Mouse (Mus musculus) embryo, embryonic 10.5 days (tissue): ENCODE data around the gene Rab3il1.
A peak's percentile ranks its signal among the peaks of the same experiment; 100 is the strongest.

Source experiments
- DNase-seq: peaks from one replicate; pipeline ENCODE4 v3.0.0-alpha.2; 2015; ENCODE audit warnings: low spot score

The Rab3il1 gene

DNA sequence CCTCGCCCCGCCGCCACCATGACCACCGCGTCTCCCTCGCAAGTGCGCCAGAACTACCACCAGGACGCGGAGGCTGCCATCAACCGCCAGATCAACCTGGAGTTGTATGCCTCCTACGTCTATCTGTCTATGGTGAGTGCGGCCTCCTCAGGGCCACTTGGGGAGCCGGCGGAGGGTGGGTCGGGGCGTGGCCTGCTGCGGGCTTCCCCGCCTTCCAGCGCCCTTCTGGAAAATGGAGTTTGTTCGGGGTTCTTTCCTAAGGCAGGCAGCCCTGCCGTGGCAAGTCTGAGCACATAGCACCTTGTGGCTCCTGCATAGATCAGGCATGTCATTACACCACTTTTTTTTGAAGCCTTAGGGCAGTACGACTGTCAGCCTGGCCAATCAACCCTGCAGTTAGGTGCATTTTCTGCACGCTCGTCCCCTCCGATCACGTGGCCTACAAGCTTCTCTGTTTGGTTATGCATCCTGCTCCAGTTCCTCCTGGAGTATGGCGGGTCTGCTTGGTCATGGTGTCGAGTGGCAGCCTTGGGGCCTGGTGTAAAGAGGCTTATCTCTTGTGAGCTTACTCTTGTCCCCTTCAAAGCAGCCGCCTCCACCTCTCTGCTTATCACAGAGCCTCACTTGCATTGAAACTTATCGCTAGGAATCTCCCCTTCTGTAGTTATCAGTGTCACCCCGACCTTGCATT is 18.5 kb upstream of the Rab3il1 start:
- DNase-seq, result peak; percentile 66

DNA sequence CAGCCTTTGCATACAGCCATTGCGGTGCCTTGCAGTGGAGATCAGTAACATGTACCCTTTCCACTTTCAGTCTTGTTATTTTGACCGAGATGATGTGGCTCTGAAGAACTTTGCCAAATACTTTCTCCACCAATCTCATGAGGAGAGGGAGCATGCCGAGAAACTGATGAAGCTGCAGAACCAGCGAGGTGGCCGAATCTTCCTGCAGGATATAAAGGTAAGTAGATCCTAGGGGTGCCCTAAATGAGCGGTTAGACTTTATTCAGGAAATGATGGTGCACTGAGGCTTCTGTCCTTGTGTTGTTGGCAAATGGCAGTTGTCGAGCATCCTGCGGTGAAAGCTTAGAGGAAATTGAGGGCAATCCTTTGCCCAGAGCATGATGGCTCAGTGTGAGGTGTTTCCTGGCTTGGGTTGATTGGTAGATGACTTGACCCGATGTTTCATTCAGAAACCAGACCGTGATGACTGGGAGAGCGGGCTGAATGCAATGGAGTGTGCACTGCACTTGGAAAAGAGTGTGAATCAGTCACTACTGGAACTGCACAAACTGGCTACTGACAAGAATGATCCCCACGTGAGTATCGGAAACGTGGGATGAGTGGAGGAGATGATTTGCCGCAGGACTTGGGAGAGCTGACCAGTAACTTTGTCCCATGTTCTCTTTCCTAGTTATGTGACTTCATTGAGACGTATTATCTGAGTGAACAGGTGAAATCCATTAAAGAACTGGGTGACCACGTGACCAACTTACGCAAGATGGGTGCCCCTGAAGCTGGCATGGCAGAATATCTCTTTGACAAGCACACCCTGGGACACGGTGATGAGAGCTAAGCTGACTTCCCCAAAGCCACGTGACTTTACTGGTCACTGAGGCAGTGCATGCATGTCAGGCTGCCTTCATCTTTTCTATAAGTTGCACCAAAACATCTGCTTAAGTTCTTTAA is 17.1 kb upstream of the Rab3il1 start:
- DNase-seq, result no peak

DNA sequence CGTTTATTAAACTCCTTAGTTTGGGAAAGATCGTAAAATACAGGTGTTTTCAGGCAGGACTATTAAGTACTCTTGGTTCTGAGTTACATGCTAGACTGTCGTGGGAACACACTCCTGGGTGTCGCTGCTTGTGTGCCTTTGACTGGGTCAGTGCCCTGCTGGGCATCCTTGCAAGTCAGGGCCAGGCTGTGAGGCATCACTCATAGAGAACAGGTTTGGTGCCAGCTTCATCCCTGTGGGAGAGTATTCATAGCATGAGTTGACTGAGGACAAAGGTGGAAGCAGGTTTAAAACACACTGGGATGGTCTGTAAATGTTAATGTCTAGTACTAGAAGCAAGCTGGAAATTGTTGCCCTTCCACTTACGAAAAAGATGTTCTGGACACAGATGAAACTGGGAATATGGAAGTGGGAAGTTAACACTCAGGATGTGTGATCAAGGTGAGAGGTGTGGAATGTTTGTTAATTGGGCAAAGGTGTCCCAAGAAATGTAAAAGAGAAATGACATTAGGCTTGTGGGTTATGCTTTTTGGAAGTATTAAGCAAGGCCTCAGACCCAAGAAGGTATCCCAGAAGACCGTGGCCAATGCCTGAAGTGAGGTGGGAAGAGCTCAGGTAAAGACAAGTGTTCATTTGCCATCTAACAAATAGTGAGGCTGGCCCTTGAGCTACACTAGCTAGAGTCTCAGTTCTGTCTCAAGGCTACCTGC is 16.1 kb upstream of the Rab3il1 start:
- DNase-seq, result no peak

DNA sequence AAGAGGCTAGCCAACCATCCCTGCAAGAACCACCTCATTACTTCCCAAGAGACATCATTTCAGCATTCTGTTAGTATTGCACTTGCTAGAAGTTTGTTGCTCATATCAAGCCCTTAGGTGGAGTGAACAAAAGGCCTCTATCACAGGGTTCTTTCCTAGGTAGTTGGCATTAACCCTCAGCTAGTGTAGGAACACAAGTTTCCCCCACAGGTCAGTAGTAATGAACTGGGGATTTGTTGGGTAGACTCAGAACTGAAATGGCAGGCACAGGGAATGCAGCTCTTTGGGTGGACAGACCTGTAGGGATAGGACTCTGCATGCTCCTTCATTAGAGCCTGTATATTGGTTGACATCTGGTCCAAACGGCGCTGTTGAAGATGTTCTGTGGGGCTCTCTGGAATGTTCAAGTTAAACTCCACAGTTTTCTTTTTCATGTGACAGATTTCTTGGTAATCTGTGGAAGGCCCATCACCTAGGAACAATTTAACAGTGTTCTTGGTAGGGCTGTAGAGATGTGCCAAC is 15.5 kb upstream of the Rab3il1 start:
- no peak for DNase-seq

DNA sequence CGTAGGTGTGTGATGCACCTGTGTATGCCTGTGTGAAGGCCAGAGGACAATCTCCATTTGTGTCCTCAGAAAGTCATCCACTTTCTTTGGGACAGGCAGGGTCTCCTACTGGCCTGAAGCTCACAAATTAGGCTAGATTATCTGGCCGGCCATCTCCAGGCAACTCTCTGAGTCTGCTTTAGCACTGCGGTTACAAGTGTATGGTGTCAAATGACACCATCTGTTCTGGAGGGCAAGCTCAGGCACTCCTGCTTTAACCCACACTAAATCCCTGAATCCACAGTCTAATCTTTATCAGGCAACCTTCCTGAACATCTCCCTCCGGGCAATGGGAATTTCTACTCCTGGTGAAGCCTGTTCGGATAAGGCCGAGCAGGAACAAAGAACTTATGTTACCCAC is 14.3 kb upstream of the Rab3il1 start:
- DNase-seq, result peak; percentile 54

DNA sequence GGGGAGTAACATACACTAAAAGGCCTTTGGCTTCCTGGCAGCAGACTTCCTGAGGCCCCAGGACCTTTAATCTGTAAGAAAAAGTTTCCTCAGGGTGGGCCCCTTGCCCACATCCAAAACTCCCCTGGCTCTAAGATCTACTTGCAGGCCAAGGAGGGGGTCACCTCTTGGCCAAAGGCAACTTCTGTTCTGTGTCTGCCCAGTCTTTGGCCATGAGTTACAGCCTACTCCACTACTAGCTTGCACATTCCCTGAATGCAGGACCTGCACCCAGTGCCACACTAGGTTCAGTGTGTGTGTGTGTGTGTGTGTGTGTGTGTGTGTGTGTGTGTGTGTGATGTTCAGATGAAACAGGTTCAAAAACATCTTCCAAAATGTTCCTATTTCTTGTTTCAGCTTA is 13.9 kb upstream of the Rab3il1 start:
- DNase-seq, result no peak

DNA sequence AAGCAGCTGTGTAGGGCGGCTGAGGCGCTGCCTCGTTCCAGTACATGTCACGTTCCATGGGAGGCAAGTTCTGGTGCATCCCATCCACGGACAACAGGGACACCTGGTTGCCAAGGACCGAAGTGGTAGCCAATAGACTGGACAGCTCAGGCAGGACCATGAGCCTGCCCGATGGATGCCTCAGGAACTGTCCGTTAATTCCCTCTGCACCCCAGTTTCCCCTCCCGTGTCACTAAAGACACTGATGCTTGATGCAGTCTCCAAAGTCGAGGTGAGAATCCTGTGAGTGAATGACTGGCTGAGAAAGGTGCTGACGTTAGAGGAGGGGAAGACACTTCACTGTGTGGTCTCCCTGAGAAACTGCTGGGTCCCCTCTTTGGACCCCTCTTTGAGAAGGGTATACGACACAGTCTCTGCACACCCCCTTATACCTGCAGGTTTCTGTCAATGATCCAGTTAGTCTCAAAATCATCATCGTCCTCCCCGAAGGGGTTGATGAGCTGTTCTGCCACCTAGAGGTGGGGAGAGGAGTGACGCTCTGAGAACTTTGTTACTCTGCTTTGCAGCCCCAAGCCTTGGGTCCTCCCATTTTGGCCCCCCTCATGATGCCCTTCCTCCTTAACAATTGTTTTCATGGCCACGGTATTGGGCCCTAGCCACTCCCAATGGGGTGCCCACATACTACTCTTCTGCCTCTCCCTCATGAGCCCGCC is 12.1 kb upstream of the Rab3il1 start:
- DNase-seq, result peak; percentile 54

DNA sequence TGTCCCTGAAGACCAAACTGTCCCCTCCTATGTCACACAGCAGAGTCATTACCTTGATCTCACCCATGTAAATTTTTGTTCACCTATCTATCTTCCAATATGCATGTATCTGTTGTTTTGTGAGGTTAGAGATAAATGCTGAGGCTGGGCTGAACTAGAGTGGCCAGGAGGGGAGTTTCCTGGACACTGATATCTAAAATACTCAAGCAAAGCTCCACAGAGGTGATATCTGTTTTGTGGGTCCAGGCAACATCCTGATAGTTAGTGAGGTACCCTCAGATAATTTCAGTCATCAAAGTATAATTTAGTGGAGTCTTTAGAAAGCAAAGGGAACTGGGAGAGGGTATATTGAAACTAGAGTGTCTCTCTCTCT is 11.6 kb upstream of the Rab3il1 start:
- no peak for DNase-seq

DNA sequence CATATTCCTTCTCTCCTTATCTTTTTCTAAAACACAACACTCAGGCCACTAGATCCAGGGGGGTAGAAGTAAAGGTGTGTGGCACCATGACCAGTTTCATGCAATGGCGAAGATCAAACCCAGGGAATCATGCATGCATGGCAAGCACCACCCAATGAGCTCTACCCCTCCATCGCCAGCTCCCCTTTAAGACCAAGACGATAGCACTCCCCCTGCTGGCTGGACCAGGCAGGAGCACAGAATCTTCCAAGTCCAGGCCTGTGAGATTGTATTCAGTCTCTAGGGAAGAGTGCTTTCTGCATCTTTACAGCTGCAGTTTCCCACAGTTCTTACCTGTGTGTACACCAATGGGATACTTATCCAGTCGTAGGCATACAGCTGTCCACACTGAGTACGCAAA is 10.2 kb upstream of the Rab3il1 start:
- peak; percentile 91 for DNase-seq

DNA sequence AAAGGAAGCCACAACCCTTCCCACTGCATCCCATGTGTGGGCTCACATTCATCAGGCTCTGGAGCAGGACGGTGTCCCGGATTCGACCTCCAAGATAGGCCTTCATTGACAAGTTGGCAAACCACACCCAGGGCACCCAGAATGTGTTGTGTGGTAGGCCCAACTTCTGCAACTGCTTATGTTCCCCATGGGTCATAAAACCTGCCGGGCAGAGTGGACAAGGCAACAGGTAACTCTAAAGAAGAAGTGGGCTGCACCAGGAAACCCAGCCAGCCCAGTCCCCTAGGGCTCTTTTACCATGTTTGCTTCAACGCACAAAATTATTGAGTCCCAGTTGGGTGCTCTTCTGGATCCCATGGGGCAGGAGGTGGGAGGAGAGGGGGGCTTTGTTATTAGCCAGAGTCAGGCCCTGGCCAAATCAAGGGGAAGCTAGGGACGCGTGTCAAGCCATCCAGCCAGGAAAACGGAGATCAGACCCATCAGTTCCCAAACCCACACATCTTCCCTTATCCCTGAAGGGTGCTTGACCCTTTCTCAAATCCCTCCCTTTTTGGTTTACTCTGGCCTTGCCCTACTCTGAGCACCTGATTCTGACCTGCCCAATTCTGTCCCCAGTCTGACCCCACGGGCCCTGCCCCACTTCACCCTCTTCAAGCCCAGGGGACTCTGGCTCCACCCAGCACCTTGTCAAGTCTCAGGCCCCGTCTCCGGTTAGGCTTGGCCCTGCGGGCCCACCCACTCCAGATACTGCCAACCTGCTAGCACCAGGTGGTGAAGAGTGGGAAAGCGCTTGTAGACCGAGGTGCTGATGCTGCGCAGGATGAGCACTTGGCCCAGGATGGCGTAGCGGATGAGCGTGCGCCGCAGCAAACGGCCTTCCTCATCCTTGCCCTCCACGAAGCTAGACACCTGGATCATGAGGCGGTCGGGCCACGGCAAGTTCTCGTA is 9.2 kb upstream of the Rab3il1 start:
- DNase-seq, result no peak

DNA sequence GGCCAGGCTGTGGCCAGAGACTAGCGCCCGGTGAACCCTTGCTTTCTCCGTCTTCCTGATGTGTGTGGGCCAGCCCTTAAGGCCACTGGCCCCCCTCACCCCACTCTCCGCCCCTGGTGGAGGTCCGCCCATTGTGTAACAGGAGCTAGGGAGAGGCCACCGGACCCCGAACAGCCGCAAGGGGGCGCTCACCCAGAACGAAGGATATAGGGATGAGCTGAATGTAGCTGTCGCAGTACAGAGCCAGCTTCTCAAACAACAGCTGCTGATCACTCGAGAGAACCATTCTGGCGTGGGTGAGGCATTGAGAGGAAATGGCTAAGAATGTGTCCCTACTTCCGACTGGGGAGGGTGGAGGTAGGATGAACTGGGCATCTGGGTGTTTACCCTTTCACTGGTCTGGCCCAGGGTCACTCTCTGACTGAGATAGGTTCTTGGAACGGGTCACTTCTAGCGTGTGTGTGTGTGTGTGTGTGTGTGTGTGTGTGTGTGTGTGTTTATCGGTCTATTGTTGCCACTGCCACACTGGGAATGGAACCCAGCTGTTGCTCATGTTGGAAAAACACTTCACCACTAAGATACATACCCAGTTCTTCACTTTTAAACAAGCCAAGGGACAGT is 8.3 kb upstream of the Rab3il1 start:
- peak; percentile 94 for DNase-seq

DNA sequence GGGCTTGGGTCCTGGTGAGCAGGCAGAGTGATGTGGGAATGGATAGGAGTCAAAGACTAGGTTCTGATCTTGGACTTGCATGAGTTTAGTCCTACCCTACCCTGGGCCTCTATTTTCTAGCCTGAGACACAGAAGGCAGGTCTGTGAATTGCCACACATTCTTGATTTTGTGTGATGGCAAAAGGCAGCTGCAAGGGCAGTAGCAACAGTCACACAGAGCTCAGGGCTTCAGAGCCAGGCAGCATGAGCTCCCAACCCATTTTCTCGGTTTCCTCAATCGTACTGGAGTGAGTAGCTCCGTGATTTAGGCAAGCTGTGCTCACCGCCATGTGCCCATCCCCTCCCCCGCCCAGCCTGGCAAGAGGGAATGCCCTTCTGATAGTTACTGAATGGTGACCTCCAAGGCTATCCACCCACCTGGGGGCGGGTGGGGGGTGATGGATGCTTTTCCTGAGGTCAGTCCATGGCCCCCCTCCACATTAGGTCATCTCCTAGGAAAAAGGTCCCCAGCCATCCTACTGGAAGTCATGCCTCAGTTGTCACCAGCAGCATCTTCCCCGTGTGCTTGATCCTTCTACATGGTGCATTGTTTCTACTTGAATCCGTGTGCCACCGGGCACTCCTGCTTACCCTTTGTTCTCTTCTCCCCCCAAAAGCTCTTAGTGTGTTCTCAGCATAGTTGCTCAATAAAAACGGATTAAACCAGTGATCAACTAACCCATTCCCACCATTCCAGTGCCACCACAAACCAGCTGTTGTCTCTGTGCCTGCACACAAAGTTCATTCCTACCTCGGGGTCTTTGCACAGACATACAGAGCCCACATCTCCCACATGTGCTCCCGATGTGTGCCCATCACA is 4.0 kb upstream of the Rab3il1 start:
- no peak for DNase-seq

DNA sequence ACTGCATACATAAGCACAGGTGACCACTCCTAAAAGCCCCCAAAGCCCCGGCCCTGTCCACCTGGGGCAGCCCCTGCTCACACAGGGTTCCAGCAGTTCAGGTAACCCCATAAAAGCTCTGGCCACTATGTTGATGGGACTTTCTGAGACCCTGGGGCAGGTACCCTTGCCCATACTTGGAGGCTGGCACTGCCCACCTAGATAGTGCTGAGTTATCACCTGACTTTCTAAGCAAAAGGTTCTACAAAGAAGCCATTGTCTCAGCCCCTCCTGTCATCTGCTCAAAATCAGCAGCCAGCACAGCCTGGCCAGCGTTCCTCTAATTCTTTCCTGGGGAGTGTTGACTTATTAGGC is 3.4 kb upstream of the Rab3il1 start:
- DNase-seq, result no peak

DNA sequence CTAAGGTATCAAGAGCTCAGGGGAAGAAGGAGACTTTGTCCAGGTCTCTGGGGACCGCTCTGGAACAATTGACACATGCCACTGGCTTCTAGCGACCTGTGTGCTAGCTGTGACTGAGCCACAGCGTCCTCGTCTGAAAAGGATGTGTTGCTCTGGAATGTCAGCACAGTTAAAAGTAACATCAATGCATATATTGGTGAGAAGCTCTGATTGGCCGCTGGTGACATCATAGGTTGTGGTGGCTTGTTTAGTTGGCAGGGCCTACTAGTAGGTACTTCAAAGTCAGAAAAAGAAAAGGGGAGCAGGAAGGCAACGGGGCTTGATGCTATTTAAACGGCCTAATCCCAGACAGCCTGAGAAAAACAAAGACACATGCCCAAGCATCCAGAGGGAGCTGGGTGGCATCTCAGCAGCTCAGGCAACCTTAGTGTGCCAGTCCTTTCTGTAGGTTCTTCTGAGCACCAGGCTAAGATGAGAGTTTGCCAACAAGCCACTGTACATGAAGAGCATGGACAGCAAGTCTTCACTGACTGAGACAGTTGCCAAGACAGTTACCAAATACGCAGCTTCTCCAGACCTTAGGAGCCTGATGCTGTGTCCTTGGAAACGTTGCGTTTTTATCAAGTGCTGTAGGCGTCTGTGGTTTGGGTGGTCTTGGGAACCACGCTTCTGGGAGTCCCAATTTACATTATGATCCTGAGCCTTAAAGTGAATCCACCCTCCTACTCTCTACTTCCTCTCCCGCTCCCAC is 2.6 kb upstream of the Rab3il1 start:
- no peak for DNase-seq

DNA sequence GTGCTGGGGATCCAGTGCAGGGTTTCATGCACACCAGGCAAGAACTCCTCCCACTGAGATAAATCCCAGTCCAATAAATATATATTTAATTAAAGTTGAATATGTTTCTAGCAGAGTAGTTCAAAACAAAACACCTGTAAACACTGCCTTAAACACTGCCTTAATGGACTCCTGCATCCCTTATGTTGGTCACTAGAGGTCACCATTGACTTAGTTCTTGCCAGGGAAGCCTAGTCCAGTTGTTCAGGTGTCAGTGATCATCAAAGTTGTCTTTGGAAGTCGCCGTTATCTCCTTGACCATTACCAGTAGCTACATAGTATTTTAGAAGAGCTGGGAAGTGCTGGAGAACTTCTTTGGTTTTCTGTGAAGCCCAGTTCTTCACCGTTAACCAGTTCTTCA is 1.1 kb upstream of the Rab3il1 start:
- peak; percentile 80 for DNase-seq

DNA sequence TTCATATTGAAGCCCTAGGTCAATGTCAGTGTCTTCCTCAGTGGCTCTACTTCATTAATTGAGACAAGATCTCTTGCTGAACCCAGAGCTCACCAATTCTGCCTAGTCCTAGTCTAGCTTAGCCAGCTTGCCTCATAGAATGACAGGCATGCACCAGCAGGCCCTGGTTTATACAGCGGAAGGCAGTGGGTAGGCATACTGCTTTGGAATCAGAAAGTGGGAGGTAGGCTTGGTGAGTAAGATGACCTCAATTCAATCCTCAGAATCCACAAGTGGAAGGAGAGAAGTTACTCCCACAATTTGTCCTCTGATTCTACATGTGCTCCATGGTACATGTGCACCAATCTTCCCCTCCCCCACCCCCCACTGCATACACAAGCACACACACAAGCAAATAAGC is 2.2 kb downstream of the Rab3il1 start:
- no peak for DNase-seq

DNA sequence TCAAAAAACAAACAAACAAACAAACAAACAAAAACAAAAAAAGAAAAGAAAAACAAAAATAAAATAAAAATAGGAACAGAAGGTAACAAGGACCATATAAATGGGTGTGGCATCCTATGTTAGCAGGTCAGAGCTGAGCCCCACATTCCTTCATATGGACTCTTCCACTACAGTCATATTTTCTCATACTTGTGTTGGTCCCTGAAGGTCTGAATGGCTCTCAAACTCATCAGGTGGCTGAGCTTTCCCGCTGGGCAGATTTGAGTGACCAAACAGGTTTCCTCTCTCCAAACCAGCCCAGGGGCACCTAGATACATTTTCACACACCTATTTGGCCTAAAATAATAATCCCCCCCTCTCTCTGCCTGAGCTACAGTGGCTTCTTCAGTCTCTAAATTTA is 9.9 kb downstream of the Rab3il1 start:
- no peak for DNase-seq

DNA sequence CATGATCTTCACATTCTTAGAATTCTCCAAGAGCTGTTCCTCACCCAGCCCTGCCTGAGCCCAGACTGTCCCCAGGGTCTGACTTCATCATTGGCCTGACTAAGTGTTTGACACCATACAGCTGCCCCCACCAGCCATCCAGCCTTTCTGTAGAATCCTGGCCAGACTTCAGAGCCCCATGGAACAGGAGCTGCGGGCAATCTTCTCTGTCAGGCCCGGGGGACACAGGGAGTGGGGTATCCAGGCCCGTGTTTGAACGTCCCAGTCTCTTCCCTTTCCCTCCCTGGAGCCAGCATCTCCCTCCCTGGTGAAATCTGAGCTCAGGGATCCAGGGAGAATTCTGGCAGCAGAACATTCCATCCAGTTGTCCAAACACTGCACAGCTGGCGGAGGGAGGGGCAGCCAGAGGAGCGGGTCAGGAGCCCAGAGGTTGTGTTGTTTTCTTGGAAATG is 11.4 kb downstream of the Rab3il1 start:
- DNase-seq, result peak; percentile 83

DNA sequence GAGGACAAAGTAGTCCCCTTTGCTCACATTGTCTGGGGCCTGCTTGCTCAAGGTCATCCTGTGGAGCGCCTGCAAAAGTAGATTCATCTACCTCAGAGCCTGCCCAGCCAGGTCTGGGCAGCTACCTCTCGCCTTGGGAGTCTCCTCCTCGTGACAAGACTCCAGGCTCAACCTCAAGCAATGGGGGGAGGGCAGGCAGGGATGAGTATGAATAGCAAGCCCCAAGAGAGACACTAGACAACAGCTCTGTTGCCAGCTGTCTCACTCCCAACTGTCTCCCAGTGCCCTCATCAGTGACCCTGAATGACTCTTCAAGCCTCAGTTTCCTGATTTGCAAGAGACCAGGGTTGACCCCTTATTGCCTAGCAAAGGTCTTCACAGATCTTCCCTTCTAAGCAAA is 11.9 kb downstream of the Rab3il1 start:
- peak; percentile 62 for DNase-seq
